Mouse (Mus musculus) neural tube, embryonic 15.5 days (tissue): ENCODE data around the gene Dab1. TPM values are rescaled to one million over a fixed set of nuclear protein-coding genes. Genes with fewer than 3 reads are reported as not detected.
A peak's percentile ranks its signal among the peaks of the same experiment; 100 is the strongest.

Experiments used
- ATAC-seq: fragments of 200-750 bp; cut with Nextera tagmentation; 2 replicates; pipeline ENCODE4 v1.8.0; 2017; ENCODE audit warnings: mild to moderate bottlenecking, moderate TSS enrichment, moderate library complexity; ENCODE audit not compliant: low FRiP score
- H3K27ac ChIP-seq: fragments of 300-500 bp; sonication (generic); replicated peaks from 2 replicates; pipeline ENCODE4 v1.5.1; 2015; ENCODE audit warnings: mild to moderate bottlenecking, inconsistent platforms
- H3K27me3 ChIP-seq: fragments of 300-500 bp; sonication (generic); replicated peaks from 2 replicates; pipeline ENCODE4 v1.6.1; 2015; ENCODE audit warnings: inconsistent platforms
- H3K36me3 ChIP-seq: fragments of 300-500 bp; sonication (generic); 2 replicates; pipeline ENCODE4 v1.6.1; 2015; ENCODE audit warnings: inconsistent platforms
- H3K4me1 ChIP-seq: fragments of 300-500 bp; sonication (generic); 2 replicates; pipeline ENCODE4 v1.6.1; 2015; ENCODE audit warnings: inconsistent platforms
- H3K4me2 ChIP-seq: fragments of 300-500 bp; sonication (generic); 2 replicates; pipeline ENCODE4 v1.6.1; 2015; ENCODE audit warnings: inconsistent platforms, mild to moderate bottlenecking, moderate library complexity
- H3K4me3 ChIP-seq: fragments of 300-500 bp; sonication (generic); replicated peaks from 2 replicates; pipeline ENCODE4 v1.5.1; 2015; ENCODE audit warnings: mild to moderate bottlenecking, inconsistent platforms
- H3K9ac ChIP-seq: fragments of 300-500 bp; sonication (generic); replicated peaks from 2 replicates; pipeline ENCODE4 v1.6.1; 2015; ENCODE audit warnings: mild to moderate bottlenecking, inconsistent platforms
- H3K9me3 ChIP-seq: fragments of 300-500 bp; sonication (generic); replicated peaks from 2 replicates; pipeline ENCODE4 v1.6.1; 2016; ENCODE audit warnings: inconsistent platforms
- WGBS: fragments of 180-500 bp; shearing (Covaris S2); methylation state at CpG from one replicate; pipeline ENCODE4 v1.1.7; 2015; ENCODE audit warnings: mixed read lengths; 5-methylcytosine and 5-hydroxymethylcytosine counted together
- polyA plus RNA-seq: library from polyadenylated mRNA; unstranded; fragments of >200 nt; fragmentation: Nextera tagmentation; extraction: Ambion mirVana; gene quantifications from 2 replicates; pipeline ENCODE4 v1.2.1, GENCODE M21; 2015

Dab1 gene
- polyA plus RNA-seq, 1 experiment from 2014 or later: 57.9 TPM

GRCm38 (mm10) chr4:104214724-104215123 is 595.6 kb downstream of the Dab1 start:
- no peak for ATAC-seq
- Histone ChIP-seq H3K27me3 (no peaks in the 10 kb centered on the region), H3K9me3 (no peaks in the 10 kb centered on the region), H3K36me3 (no peaks in the 10 kb centered on the region), H3K4me2 (no peak overlapping the region), H3K4me3 (no peak overlapping the region), H3K27ac (no peak overlapping the region), H3K4me1 (peaks cover 16% of the 10 kb centered on the region; the same call in 1 of the 2 replicates), H3K9ac (no peak overlapping the region)
- 39% methylated on average over 7 of the region's 7 CpGs for WGBS

- no peak for ATAC-seq
- peak overlapping the region; percentile 17; the same call in 1 of the 2 replicates for H3K4me2 ChIP-seq
- no peaks in the 10 kb centered on the region for H3K36me3 ChIP-seq
- H3K27ac ChIP-seq: no peak overlapping the region
- no peak overlapping the region for H3K4me3 ChIP-seq
- H3K27me3 ChIP-seq: no peaks in the 10 kb centered on the region
- no peak overlapping the region for H3K9ac ChIP-seq
- WGBS: 21% methylated on average over 4 of the region's 4 CpGs
- H3K4me1 ChIP-seq: peaks cover 16% of the 10 kb centered on the region; the same call in 1 of the 2 replicates
- no peaks in the 10 kb centered on the region for H3K9me3 ChIP-seq
Observed at GRCm38 (mm10) chr4:104217336-104217735, 598.2 kb downstream of the Dab1 start.

DNA sequence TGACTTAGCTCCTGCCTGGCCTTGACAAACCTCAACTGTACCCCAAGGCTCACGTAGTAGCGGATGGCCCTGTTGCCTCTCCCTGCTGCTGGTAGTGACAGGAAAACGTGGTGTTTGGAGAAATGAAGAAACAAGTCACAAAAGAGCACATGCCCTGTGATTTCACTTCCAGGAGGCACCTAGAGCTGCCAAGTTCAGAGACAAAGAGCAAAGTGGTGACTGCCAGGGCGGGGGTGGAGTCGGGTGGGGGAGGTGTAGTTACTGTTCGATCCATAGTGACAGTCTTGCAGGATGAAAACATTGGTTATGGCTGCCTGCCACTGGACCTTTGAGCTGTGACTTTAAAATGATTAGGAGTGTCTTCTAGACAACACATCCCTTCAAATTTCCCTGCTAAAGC is 599.6 kb downstream of the Dab1 start:
- 55% methylated on average over 6 of the region's 6 CpGs for WGBS
- no peak for ATAC-seq
- H3K4me3 ChIP-seq: no peak overlapping the region

GRCm38 (mm10) chr4:104220099-104220498 is 600.9 kb downstream of the Dab1 start:
- no peak overlapping the region for H3K4me3 ChIP-seq
- H3K4me2 ChIP-seq: no peak overlapping the region
- no peak overlapping the region for H3K9ac ChIP-seq
- H3K27me3 ChIP-seq: no peaks in the 10 kb centered on the region
- no peak for ATAC-seq
- H3K27ac ChIP-seq: no peak overlapping the region
- H3K9me3 ChIP-seq: no peaks in the 10 kb centered on the region
- H3K36me3 ChIP-seq: no peaks in the 10 kb centered on the region
- H3K4me1 ChIP-seq: peaks cover 16% of the 10 kb centered on the region; the same call in 1 of the 2 replicates
- WGBS: 62% methylated on average over 3 of the region's 3 CpGs

More for the DNA sequence above, 599.6 kb downstream of the Dab1 start:
- Histone ChIP-seq H3K36me3 (no peaks in the 10 kb centered on the region), H3K4me2 (no peak overlapping the region), H3K9ac (no peak overlapping the region), H3K27me3 (no peaks in the 10 kb centered on the region), H3K4me1 (peaks cover 16% of the 10 kb centered on the region; the same call in 1 of the 2 replicates), H3K27ac (no peak overlapping the region), H3K9me3 (no peaks in the 10 kb centered on the region)

- ATAC-seq: no peak
- Histone ChIP-seq H3K4me2 (no peak overlapping the region), H3K4me3 (no peak overlapping the region), H3K9ac (no peak overlapping the region), H3K27ac (no peak overlapping the region), H3K27me3 (no peaks in the 10 kb centered on the region), H3K9me3 (no peaks in the 10 kb centered on the region), H3K4me1 (no peaks in the 10 kb centered on the region), H3K36me3 (no peaks in the 10 kb centered on the region)
- 86% methylated on average over 3 of the region's 3 CpGs for WGBS
Observed at GRCm38 (mm10) chr4:104229296-104229695, 610.1 kb downstream of the Dab1 start.

GRCm38 (mm10) chr4:104246506-104246905 is 627.3 kb downstream of the Dab1 start:
- Histone ChIP-seq H3K4me1 (no peaks in the 10 kb centered on the region), H3K4me2 (no peak overlapping the region), H3K9ac (no peak overlapping the region), H3K27ac (no peak overlapping the region), H3K36me3 (no peaks in the 10 kb centered on the region), H3K27me3 (no peaks in the 10 kb centered on the region), H3K9me3 (no peaks in the 10 kb centered on the region), H3K4me3 (no peak overlapping the region)
- ATAC-seq: no peak
- 58% methylated on average over 1 of the region's 1 CpGs for WGBS

GRCm38 (mm10) chr4:104249462-104249861 is 630.3 kb downstream of the Dab1 start:
- 69% methylated on average over 6 of the region's 6 CpGs for whole genome bisulfite sequencing
- Histone ChIP-seq H3K27ac (no peak overlapping the region), H3K4me2 (no peak overlapping the region), H3K9me3 (no peaks in the 10 kb centered on the region), H3K27me3 (no peaks in the 10 kb centered on the region), H3K4me1 (no peaks in the 10 kb centered on the region), H3K9ac (no peak overlapping the region), H3K4me3 (no peak overlapping the region), H3K36me3 (no peaks in the 10 kb centered on the region)
- no peak for ATAC-seq

GRCm38 (mm10) chr4:104257776-104258175 is 638.6 kb downstream of the Dab1 start:
- ATAC-seq: no peak
- Histone ChIP-seq H3K27me3 (no peaks in the 10 kb centered on the region), H3K9me3 (no peaks in the 10 kb centered on the region), H3K4me2 (no peak overlapping the region), H3K27ac (no peak overlapping the region), H3K9ac (no peak overlapping the region), H3K36me3 (no peaks in the 10 kb centered on the region), H3K4me1 (no peaks in the 10 kb centered on the region), H3K4me3 (no peak overlapping the region)
- 80% methylated on average over 8 of the region's 8 CpGs for WGBS

- Histone ChIP-seq H3K4me2 (no peak overlapping the region), H3K27ac (no peak overlapping the region), H3K9me3 (no peaks in the 10 kb centered on the region), H3K4me3 (no peak overlapping the region), H3K9ac (no peak overlapping the region), H3K4me1 (no peaks in the 10 kb centered on the region), H3K36me3 (no peaks in the 10 kb centered on the region), H3K27me3 (no peaks in the 10 kb centered on the region)
- no peak for ATAC-seq
- 60% methylated on average over 6 of the region's 6 CpGs for WGBS
Observed at GRCm38 (mm10) chr4:104269422-104270172, 650.4 kb downstream of the Dab1 start.

DNA sequence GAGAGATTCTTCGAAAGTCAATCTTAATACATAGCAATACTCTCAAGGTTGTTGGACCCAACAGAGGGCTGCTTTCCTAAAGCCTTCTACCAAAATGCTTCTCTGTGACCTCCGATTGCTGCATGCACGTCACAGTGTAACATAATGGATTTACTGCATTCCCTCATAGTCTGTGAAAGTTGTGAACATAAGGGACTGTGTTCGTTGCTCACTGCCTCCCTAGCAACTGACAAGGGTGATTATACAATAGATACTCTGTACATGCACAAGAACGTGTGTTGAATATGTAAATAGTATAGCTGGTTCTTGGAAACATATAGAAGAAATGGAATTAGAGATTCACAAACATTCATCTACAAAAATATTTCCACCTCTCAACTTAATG is 651.0 kb downstream of the Dab1 start:
- Histone ChIP-seq H3K4me3 (no peak overlapping the region), H3K36me3 (no peaks in the 10 kb centered on the region), H3K9me3 (no peaks in the 10 kb centered on the region), H3K4me1 (no peaks in the 10 kb centered on the region), H3K27me3 (no peaks in the 10 kb centered on the region), H3K9ac (no peak overlapping the region), H3K27ac (no peak overlapping the region), H3K4me2 (no peak overlapping the region)
- no peak for ATAC-seq
- 50% methylated on average over 5 of the region's 5 CpGs for WGBS

GRCm38 (mm10) chr4:104275260-104275659 is 656.1 kb downstream of the Dab1 start:
- no peak for ATAC-seq
- H3K9me3 ChIP-seq: no peaks in the 10 kb centered on the region
- H3K4me2 ChIP-seq: no peak overlapping the region
- H3K27ac ChIP-seq: no peak overlapping the region
- H3K4me1 ChIP-seq: no peaks in the 10 kb centered on the region
- H3K27me3 ChIP-seq: no peaks in the 10 kb centered on the region
- H3K4me3 ChIP-seq: no peak overlapping the region
- no peaks in the 10 kb centered on the region for H3K36me3 ChIP-seq
- H3K9ac ChIP-seq: no peak overlapping the region
- WGBS: 93% methylated on average over 1 of the region's 1 CpGs

DNA sequence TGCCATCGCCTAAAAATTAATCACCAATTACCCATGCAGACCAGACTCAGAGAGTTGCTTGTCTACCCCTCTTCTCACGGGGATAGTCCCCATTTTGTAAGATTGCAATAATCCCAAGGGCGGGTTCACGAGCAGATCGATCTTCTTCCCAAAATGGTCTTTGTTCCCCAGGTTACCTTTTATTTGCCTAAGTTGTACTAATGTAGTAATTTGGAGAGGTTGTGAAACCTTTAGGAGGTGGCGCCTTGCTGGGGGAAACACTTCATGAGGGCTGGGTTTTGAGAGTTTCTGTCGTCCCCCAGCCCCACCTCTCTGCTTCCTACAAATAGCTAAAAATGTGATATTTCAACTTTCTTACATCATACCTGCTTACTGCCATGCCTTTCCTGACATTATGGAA is 657.8 kb downstream of the Dab1 start:
- 88% methylated on average over 7 of the region's 7 CpGs for WGBS
- H3K9me3 ChIP-seq: no peaks in the 10 kb centered on the region

More for the DNA sequence above, 657.8 kb downstream of the Dab1 start:
- Histone ChIP-seq H3K9ac (no peak overlapping the region), H3K36me3 (no peaks in the 10 kb centered on the region), H3K4me2 (no peak overlapping the region), H3K4me1 (no peaks in the 10 kb centered on the region), H3K4me3 (no peak overlapping the region), H3K27ac (no peak overlapping the region), H3K27me3 (no peaks in the 10 kb centered on the region)
- ATAC-seq: no peak
